ENCODE assay signal across 8 mouse cellular contexts in genomic region chr17:71001699-71002080, GRCm38 (mm10). TPM values are rescaled to one million over a fixed set of nuclear protein-coding genes. Genes with fewer than 3 reads are reported as not detected.
DNase-seq lines count a peak whose midpoint lies in the region; ATAC-seq and TF ChIP-seq lines count a peak whose summit lies in the region.

No protein-coding gene starts in this region.

- under 1% methylated on average over 41 of the region's 43 CpGs for WGBS in heart, adult 2 months
- under 1% methylated on average over 43 of the region's 43 CpGs for WGBS in embryonic facial prominence, embryonic 13.5 days
- under 1% methylated on average over 41 of the region's 43 CpGs for WGBS in heart, embryonic 15.5 days
- WGBS in limb, embryonic 13.5 days: 1% methylated on average over 38 of the region's 43 CpGs
- under 1% methylated on average over 25 of the region's 43 CpGs for WGBS in midbrain, embryonic 16.5 days

- intact Hi-C loops in heart, adult 2 months (cut with DNase I): loop anchor here (2.0 to 5.0 kb wide), 2 partner anchors 17 to 181 kb away; partner anchors contain the start of gene Lpin2

- ATAC-seq in embryonic facial prominence, embryonic 13.5 days (ENCODE audit: insufficient number of reproducible peaks, insufficient read depth, low FRiP score, low TSS enrichment, low read depth): peak; percentile 71
- peak; percentile 41 for ATAC-seq in heart, embryonic 15.5 days (replicated peaks; ENCODE audit: insufficient number of reproducible peaks, insufficient read depth, low FRiP score, low read depth)
- peak; percentile 67 for ATAC-seq in limb, embryonic 13.5 days (ENCODE audit: low FRiP score, low read depth)
- peak; percentile 23 for ATAC-seq in midbrain, embryonic 16.5 days

- H3K9ac ChIP-seq in heart, adult 2 months (ENCODE audit: low read depth, low read length): peak overlapping the region; percentile 99
- H3K9ac ChIP-seq in embryonic facial prominence, embryonic 13.5 days: peak overlapping the region; percentile 98
- peak overlapping the region; percentile 89 for H3K9ac ChIP-seq in heart, embryonic 15.5 days
- H3K9ac ChIP-seq in limb, embryonic 13.5 days: peak overlapping the region; percentile 96
- peak overlapping the region; percentile 73 for H3K9ac ChIP-seq in midbrain, embryonic 16.5 days (ENCODE audit: low read depth, low read length)

- H3K4me2 ChIP-seq in embryonic facial prominence, embryonic 13.5 days: peak overlapping the region; percentile 70
- peak overlapping the region; percentile 61 for H3K4me2 ChIP-seq in heart, embryonic 15.5 days
- H3K4me2 ChIP-seq in limb, embryonic 13.5 days (replicated peaks): peak overlapping the region; percentile 65
- peak overlapping the region; percentile 86 for H3K4me2 ChIP-seq in midbrain, embryonic 16.5 days (ENCODE audit: low read length)

- peaks cover 4% of the 10 kb centered on the region; the same call in 1 of the 2 replicates for H3K79me2 ChIP-seq in heart, adult 2 months (replicated peaks; ENCODE audit: control insufficient read depth, insufficient read depth, low read length)

- no peak for TF ChIP-seq EP300 in heart, adult 2 months (IDR thresholded peaks at IDR 0.05; ENCODE audit: insufficient read depth, low read depth, low read length)

- H3K27me3 ChIP-seq in heart, adult 2 months (ENCODE audit: control insufficient read depth, insufficient read depth, low read length): no peaks in the 10 kb centered on the region
- H3K27me3 ChIP-seq in E14TG2a.4 (ENCODE audit: insufficient read depth, low read length): no peaks in the 10 kb centered on the region
- no peaks in the 10 kb centered on the region for H3K27me3 ChIP-seq in embryonic facial prominence, embryonic 13.5 days
- no peaks in the 10 kb centered on the region for H3K27me3 ChIP-seq in heart, embryonic 15.5 days
- no peaks in the 10 kb centered on the region for H3K27me3 ChIP-seq in limb, embryonic 13.5 days
- H3K27me3 ChIP-seq in midbrain, embryonic 16.5 days (ENCODE audit: control insufficient read depth, insufficient read depth, low read depth, low read length): no peaks in the 10 kb centered on the region

- H3K4me1 ChIP-seq in heart, adult 2 months (ENCODE audit: control insufficient read depth, insufficient read depth, low read length): peaks cover 13% of the 10 kb centered on the region
- H3K4me1 ChIP-seq in E14TG2a.4 (replicated peaks; ENCODE audit: low read depth, low read length): peaks cover 60% of the 10 kb centered on the region
- peaks cover 37% of the 10 kb centered on the region for H3K4me1 ChIP-seq in embryonic facial prominence, embryonic 13.5 days
- peaks cover 43% of the 10 kb centered on the region for H3K4me1 ChIP-seq in heart, embryonic 15.5 days (replicated peaks)
- peaks cover 44% of the 10 kb centered on the region for H3K4me1 ChIP-seq in limb, embryonic 13.5 days
- H3K4me1 ChIP-seq in midbrain, embryonic 16.5 days (ENCODE audit: control insufficient read depth, insufficient read depth, low read length): peaks cover 8% of the 10 kb centered on the region

- no peak for TF ChIP-seq POLR2A in heart, adult 2 months (IDR thresholded peaks at IDR 0.05; ENCODE audit: insufficient read depth, low read depth, low read length)

- peak overlapping the region; percentile 100 for H3K27ac ChIP-seq in heart, adult 2 months
- H3K27ac ChIP-seq in embryonic facial prominence, embryonic 13.5 days: peak overlapping the region; percentile 100
- H3K27ac ChIP-seq in heart, embryonic 15.5 days: peak overlapping the region; percentile 99
- peak overlapping the region; percentile 100 for H3K27ac ChIP-seq in limb, embryonic 13.5 days
- H3K27ac ChIP-seq in midbrain, embryonic 16.5 days (ENCODE audit: low read length): peak overlapping the region; percentile 91

- H3K36me3 ChIP-seq in heart, adult 2 months (ENCODE audit: control insufficient read depth, insufficient read depth, low read length): peaks cover 22% of the 10 kb centered on the region
- peaks cover 21% of the 10 kb centered on the region for H3K36me3 ChIP-seq in E14TG2a.4 (ENCODE audit: insufficient read depth, low read length)
- peaks cover under 1% of the 10 kb centered on the region; the same call in 1 of the 2 replicates for H3K36me3 ChIP-seq in embryonic facial prominence, embryonic 13.5 days
- H3K36me3 ChIP-seq in heart, embryonic 15.5 days: no peaks in the 10 kb centered on the region
- no peaks in the 10 kb centered on the region; the same call in 1 of the 2 replicates for H3K36me3 ChIP-seq in limb, embryonic 13.5 days
- no peaks in the 10 kb centered on the region for H3K36me3 ChIP-seq in midbrain, embryonic 16.5 days (ENCODE audit: control insufficient read depth, insufficient read depth, low read length)

- TF ChIP-seq CTCF in heart, adult 2 months (IDR thresholded peaks at IDR 0.05): no peak
- TF ChIP-seq CTCF in E14TG2a.4 (conservative IDR thresholded peaks at IDR 0.05; ENCODE audit: low read length): no peak

- no peak for DNase-seq in heart, adult 2 months
- no peak for DNase-seq in heart, adult 8-10 months (ENCODE audit: low spot score)
- DNase-seq in thymus, postnatal 10 days (ENCODE audit: low spot score in 2 of 2): peak; percentile 50 to 53

- peak overlapping the region; percentile 65 for H3K4me3 ChIP-seq in heart, adult 2 months
- H3K4me3 ChIP-seq in E14TG2a.4 (replicated peaks; ENCODE audit: low read length): peak overlapping the region; percentile 96
- H3K4me3 ChIP-seq in embryonic facial prominence, embryonic 13.5 days: peak overlapping the region; percentile 81
- peak overlapping the region; percentile 72 for H3K4me3 ChIP-seq in heart, embryonic 15.5 days
- peak overlapping the region; percentile 86 for H3K4me3 ChIP-seq in limb, embryonic 13.5 days
- peak overlapping the region; percentile 90 for H3K4me3 ChIP-seq in midbrain, embryonic 16.5 days (ENCODE audit: low read depth, low read length)

- H3K9me3 ChIP-seq in E14TG2a.4 (ENCODE audit: low read length): no peaks in the 10 kb centered on the region
- 0 out of 2 replicates have a peak, but pooled peaks cover 3% of the 10 kb centered on the region for H3K9me3 ChIP-seq in embryonic facial prominence, embryonic 13.5 days
- no peaks in the 10 kb centered on the region for H3K9me3 ChIP-seq in heart, embryonic 15.5 days (replicated peaks)
- H3K9me3 ChIP-seq in limb, embryonic 13.5 days: no peaks in the 10 kb centered on the region
- H3K9me3 ChIP-seq in midbrain, embryonic 16.5 days (replicated peaks; ENCODE audit: control insufficient read depth, low read length, poor library complexity, severe bottlenecking): no peaks in the 10 kb centered on the region

RNA-seq across cellular contexts. Expression of gene Myom1, which starts 0.7 kb away (rescaled TPM):
- 1,000 to 10,000 TPM in 1 of 2 experiments, 100 to 1,000 TPM in 1; 865 to 1,030 TPM for total RNA-seq in heart, adult 2 months (2021)
- polyA plus RNA-seq in heart, adult 2 months (2012; rRNA removed): 222 and 381 TPM in 2 replicates
- total RNA-seq in heart, adult 8-10 months (2022): 1,000 to 10,000 TPM; 1,005 to 1,153 (median 1,086) TPM
- polyA plus RNA-seq in embryonic facial prominence, embryonic 13.5 days (2015; fragmentation: Nextera tagmentation; extraction: Ambion mirVana): 5.5 and 5.6 TPM in 2 replicates
- 164 and 185 TPM in 2 replicates for polyA plus RNA-seq in heart, embryonic 15.5 days (2015; fragmentation: Nextera tagmentation; extraction: Ambion mirVana)
- 15.0 and 15.2 TPM in 2 replicates for polyA plus RNA-seq in limb, embryonic 13.5 days (2015; fragmentation: Nextera tagmentation; extraction: Ambion mirVana)
- polyA plus RNA-seq in midbrain, embryonic 16.5 days (2015; fragmentation: Nextera tagmentation; extraction: Ambion mirVana): 1.3 and 1.4 TPM in 2 replicates

RNA-seq across cellular contexts. Expression of gene Myl12a, which starts 1.0 kb away (rescaled TPM):
- total RNA-seq in heart, adult 2 months (2021): 1,000 to 10,000 TPM in 1 of 2 experiments, 100 to 1,000 TPM in 1; 822 to 1,002 TPM
- polyA plus RNA-seq in heart, adult 2 months (2012; rRNA removed): 617 and 695 TPM in 2 replicates
- 1,000 to 10,000 TPM in 3 of 4 experiments, 100 to 1,000 TPM in 1; 878 to 1,206 (median 1,167) TPM for total RNA-seq in heart, adult 8-10 months (2022)
- 583 and 585 TPM in 2 replicates for polyA plus RNA-seq in embryonic facial prominence, embryonic 13.5 days (2015; fragmentation: Nextera tagmentation; extraction: Ambion mirVana)
- polyA plus RNA-seq in heart, embryonic 15.5 days (2015; fragmentation: Nextera tagmentation; extraction: Ambion mirVana): 619 and 705 TPM in 2 replicates
- 700 and 703 TPM in 2 replicates for polyA plus RNA-seq in limb, embryonic 13.5 days (2015; fragmentation: Nextera tagmentation; extraction: Ambion mirVana)
- polyA plus RNA-seq in midbrain, embryonic 16.5 days (2015; fragmentation: Nextera tagmentation; extraction: Ambion mirVana): 82.2 and 92.0 TPM in 2 replicates

Comparison
In these comparisons a context has a peak if more than half of its experiments do, and no peak if none do; other contexts are left out.
1. DNase-seq: peak in thymus, postnatal 10 days (2 of 2); none in heart, adult 2 months (0 of 2) and heart, adult 8-10 months (single experiment).
2. RNA of gene Myom1, which starts 0.7 kb away (polyA plus RNA-seq): 222 to 381 TPM in heart, adult 2 months and 164 to 185 TPM in heart, embryonic 15.5 days; 15.0 to 15.2 TPM in limb, embryonic 13.5 days, 5.5 to 5.6 TPM in embryonic facial prominence, embryonic 13.5 days and 1.3 to 1.4 TPM in midbrain, embryonic 16.5 days; every median in the first group is over 10 times any median in the second.
3. Peak in every context shown above with its lines, with median percentiles within 50 percentile points of each other: H3K27ac ChIP-seq, H3K4me3 ChIP-seq, H3K9ac ChIP-seq, ATAC-seq and H3K4me2 ChIP-seq.